Mouse (Mus musculus) heart, postnatal 36 days (tissue): ENCODE data around the gene Arih1. TPM values are rescaled to one million over a fixed set of nuclear protein-coding genes. Genes with fewer than 3 reads are reported as not detected.

Source experiments
- DNase-seq, 2 experiments: peaks; one replicate each; pipeline ENCODE4 v3.0.0; 2021 to 2022
- intact Hi-C: fragments of 180-260 bp; cut with DNase I; formaldehyde crosslinking; loops from one replicate; pipeline ENCODE4 v1.15.1; 2025
- total RNA-seq, 2 experiments: library from RNA; stranded (reverse); gene quantifications; 2 replicates each; pipeline ENCODE4 v1.2.3; 2021

Gene Arih1
- total RNA-seq, 2 experiments from 2014 or later = 77.6 to 83.7 TPM

GRCm38 (mm10) chr9:59339107-59339506, 147.3 kb downstream of the Arih1 start:
- DNase-seq = no peak
- intact Hi-C loops = no loop called here

- no peak for DNase-seq
- intact Hi-C loops = no loop called here
Measured at GRCm38 (mm10) chr9:59338411-59338810, 148.0 kb downstream of the Arih1 start.

Other genes starting within 250 kb of the Arih1 start
- 1 to 10 TPM; 7.3 to 8.5 TPM for gene Adpgk, start 195.1 kb downstream of the Arih1 start, total RNA-seq
- 1 to 10 TPM; 2.6 to 3.2 TPM for gene Bbs4, start 133.1 kb downstream of the Arih1 start, total RNA-seq
- gene Hexa, start 52.9 kb upstream of the Arih1 start, total RNA-seq = 10 to 100 TPM; 43.9 to 47.0 TPM
- gene Tmem202, start 53.2 kb upstream of the Arih1 start, total RNA-seq = under 1 TPM; 0.28 to 0.57 TPM
- gene Celf6, start 91.3 kb upstream of the Arih1 start, total RNA-seq = not detected
- gene Parp6, start 130.7 kb upstream of the Arih1 start, total RNA-seq = 10 to 100 TPM; 16.8 to 21.9 TPM
- 1,000 to 10,000 TPM; 1,087 to 1,168 TPM for gene Pkm, start 169.8 kb upstream of the Arih1 start, total RNA-seq
- not detected for gene Gramd2, start 193.5 kb upstream of the Arih1 start, total RNA-seq